Mouse (Mus musculus): ENCODE data around the gene Lst1.

- TF ChIP-seq CTCF (IDR thresholded peaks at IDR 0.05; ENCODE audit: low read depth), result peak; percentile 94
- no peak for TF ChIP-seq EP300 (optimal IDR thresholded peaks at IDR 0.05)
These were observed 7.5 kb upstream of the Lst1 start for GRCm38 (mm10) chr17:35195631-35196320.
